Mouse (Mus musculus): ENCODE measurements around the gene Evi5. TPM values are rescaled to one million over a fixed set of nuclear protein-coding genes. Genes with fewer than 3 reads are reported as not detected.

The Evi5 gene
- total RNA-seq (2017): 29.5 to 30.7 TPM (median 29.8 TPM) in 3 replicates

- peak; percentile 53; the same call in 1 of the 2 replicates for ATAC-seq (replicated peaks; ENCODE audit: insufficient number of reproducible peaks, low FRiP score, low TSS enrichment, poor library complexity, severe bottlenecking)
Observed at GRCm38 (mm10) chr5:107874561-107875260, at the start of gene Evi5. Evi5 (minus strand) TSS chr5:107875107.

GRCm38 (mm10) chr5:107924564-107924963, 49.7 kb upstream of the Evi5 start:
- no peak for ATAC-seq (replicated peaks; ENCODE audit: insufficient number of reproducible peaks, low FRiP score, low TSS enrichment, poor library complexity, severe bottlenecking)

- peak; percentile 87 for ATAC-seq (replicated peaks; ENCODE audit: insufficient number of reproducible peaks, low FRiP score, low TSS enrichment, poor library complexity, severe bottlenecking)
Observed at GRCm38 (mm10) chr5:107922836-107923235, 47.9 kb upstream of the Evi5 start.

GRCm38 (mm10) chr5:107921400-107922252, 46.7 kb upstream of the Evi5 start:
- ATAC-seq (replicated peaks; ENCODE audit: insufficient number of reproducible peaks, low FRiP score, low TSS enrichment, poor library complexity, severe bottlenecking): peak; percentile 72; the same call in 1 of the 2 replicates

GRCm38 (mm10) chr5:107915280-107915679, 40.4 kb upstream of the Evi5 start:
- ATAC-seq (replicated peaks; ENCODE audit: insufficient number of reproducible peaks, low FRiP score, low TSS enrichment, poor library complexity, severe bottlenecking): no peak

GRCm38 (mm10) chr5:107911012-107911411, 36.1 kb upstream of the Evi5 start:
- no peak for ATAC-seq (replicated peaks; ENCODE audit: insufficient number of reproducible peaks, low FRiP score, low TSS enrichment, poor library complexity, severe bottlenecking)

- ATAC-seq (replicated peaks; ENCODE audit: insufficient number of reproducible peaks, low FRiP score, low TSS enrichment, poor library complexity, severe bottlenecking): no peak
Observed at GRCm38 (mm10) chr5:107910084-107910616, 35.2 kb upstream of the Evi5 start.

- ATAC-seq (replicated peaks; ENCODE audit: insufficient number of reproducible peaks, low FRiP score, low TSS enrichment, poor library complexity, severe bottlenecking): no peak
Observed at GRCm38 (mm10) chr5:107909668-107910067, 34.8 kb upstream of the Evi5 start.

- no peak for ATAC-seq (replicated peaks; ENCODE audit: insufficient number of reproducible peaks, low FRiP score, low TSS enrichment, poor library complexity, severe bottlenecking)
Observed at GRCm38 (mm10) chr5:107908514-107909110, 33.7 kb upstream of the Evi5 start.

- ATAC-seq (replicated peaks; ENCODE audit: insufficient number of reproducible peaks, low FRiP score, low TSS enrichment, poor library complexity, severe bottlenecking): no peak
Observed at GRCm38 (mm10) chr5:107904325-107904724, 29.4 kb upstream of the Evi5 start.

GRCm38 (mm10) chr5:107901014-107901615, 26.2 kb upstream of the Evi5 start:
- ATAC-seq (replicated peaks; ENCODE audit: insufficient number of reproducible peaks, low FRiP score, low TSS enrichment, poor library complexity, severe bottlenecking): peak; percentile 44

- ATAC-seq (replicated peaks; ENCODE audit: insufficient number of reproducible peaks, low FRiP score, low TSS enrichment, poor library complexity, severe bottlenecking): peak; percentile 98
Observed at GRCm38 (mm10) chr5:107900206-107901013, 25.5 kb upstream of the Evi5 start, which contains the start of gene Rpl5. Rpl5 (plus strand) TSS chr5:107900502.

- no peak for ATAC-seq (replicated peaks; ENCODE audit: insufficient number of reproducible peaks, low FRiP score, low TSS enrichment, poor library complexity, severe bottlenecking)
Observed at GRCm38 (mm10) chr5:107896265-107896664, 21.4 kb upstream of the Evi5 start.

- no peak for ATAC-seq (replicated peaks; ENCODE audit: insufficient number of reproducible peaks, low FRiP score, low TSS enrichment, poor library complexity, severe bottlenecking)
Observed at GRCm38 (mm10) chr5:107894676-107895075, 19.8 kb upstream of the Evi5 start.

- 0 out of 2 replicates have a peak, but pooled peaks have one; percentile 47 for ATAC-seq (replicated peaks; ENCODE audit: insufficient number of reproducible peaks, low FRiP score, low TSS enrichment, poor library complexity, severe bottlenecking)
Observed at GRCm38 (mm10) chr5:107891515-107891914, 16.6 kb upstream of the Evi5 start.

GRCm38 (mm10) chr5:107889994-107890888, 15.3 kb upstream of the Evi5 start:
- ATAC-seq (replicated peaks; ENCODE audit: insufficient number of reproducible peaks, low FRiP score, low TSS enrichment, poor library complexity, severe bottlenecking): no peak

GRCm38 (mm10) chr5:107880710-107881109, 5.8 kb upstream of the Evi5 start:
- no peak for ATAC-seq (replicated peaks; ENCODE audit: insufficient number of reproducible peaks, low FRiP score, low TSS enrichment, poor library complexity, severe bottlenecking)
